Mouse (Mus musculus) liver, adult 2 months (tissue): ENCODE data around the gene Dusp27. TPM values are rescaled to one million over a fixed set of nuclear protein-coding genes. Genes with fewer than 3 reads are reported as not detected.

Experiments
- DNase-seq: peaks from one replicate; pipeline ENCODE4 v3.0.0-alpha.2; 2011; ENCODE audit warnings: low read depth, low spot score; ENCODE audit errors: extremely low read depth
- H3K27ac ChIP-seq: fragments of 200-500 bp; replicated peaks from 2 replicates; pipeline ENCODE4 v1.5.1; 2012; ENCODE audit warnings: low read depth, mild to moderate bottlenecking, control low read depth, inconsistent platforms, low read length; ENCODE audit not compliant: insufficient read depth
- H3K27me3 ChIP-seq: fragments of 200-500 bp; 2 replicates; pipeline ENCODE4 v1.6.1; 2012; ENCODE audit warnings: mild to moderate bottlenecking, moderate library complexity, low read length, inconsistent platforms; ENCODE audit not compliant: control insufficient read depth, insufficient read depth
- H3K36me3 ChIP-seq: fragments of 200-500 bp; 2 replicates; pipeline ENCODE4 v1.6.1; 2012; ENCODE audit warnings: low read length, inconsistent platforms; ENCODE audit not compliant: control insufficient read depth, insufficient read depth
- H3K4me1 ChIP-seq: fragments of 200-500 bp; 2 replicates; pipeline ENCODE4 v1.6.1; 2011; ENCODE audit warnings: low read length; ENCODE audit not compliant: control insufficient read depth, insufficient read depth
- H3K4me3 ChIP-seq: fragments of 200-500 bp; 2 replicates; pipeline ENCODE4 v1.5.1; 2011; ENCODE audit warnings: low read depth, mild to moderate bottlenecking, control low read depth, low read length, moderate library complexity; ENCODE audit not compliant: insufficient read depth
- H3K79me2 ChIP-seq: fragments of 200-500 bp; 2 replicates; pipeline ENCODE4 v1.6.1; 2012; ENCODE audit warnings: inconsistent platforms, mild to moderate bottlenecking, low read length, moderate library complexity; ENCODE audit not compliant: control insufficient read depth, insufficient read depth
- H3K9ac ChIP-seq: fragments of 200-500 bp; 2 replicates; pipeline ENCODE4 v1.6.1; 2012; ENCODE audit warnings: low read depth, mild to moderate bottlenecking, control low read depth, inconsistent platforms, low read length
- CTCF ChIP-seq: fragments of 200-500 bp; IDR thresholded peaks from 2 replicates; pipeline ENCODE4 v1.5.1; 2011; ENCODE audit warnings: low read depth, low read length, control low read depth
- POLR2A ChIP-seq: fragments of 200-500 bp; IDR thresholded peaks from 2 replicates; pipeline ENCODE4 v1.6.1; 2011; ENCODE audit warnings: low read length, control low read depth; ENCODE audit not compliant: insufficient read depth; ENCODE audit errors: extremely low read depth
- WGBS: fragments of 180-500 bp; shearing (Covaris S2); methylation state at CpG from one replicate; pipeline ENCODE4 v1.1.7; 2018; 5-methylcytosine and 5-hydroxymethylcytosine counted together
- polyA plus RNA-seq: library from polyadenylated mRNA; depleted of rRNA; stranded (reverse); fragments of >200 nt; gene quantifications from 2 replicates; pipeline ENCODE4 v1.2.3, GENCODE M21; 2012
- total RNA-seq: library from RNA; depleted of rRNA; stranded (reverse); fragments of >200 nt; gene quantifications from 2 replicates; pipeline ENCODE4 v1.2.3, GENCODE M21; 2014

The Dusp27 gene
- total and polyA plus RNA-seq, 2 experiments = not detected

DNA sequence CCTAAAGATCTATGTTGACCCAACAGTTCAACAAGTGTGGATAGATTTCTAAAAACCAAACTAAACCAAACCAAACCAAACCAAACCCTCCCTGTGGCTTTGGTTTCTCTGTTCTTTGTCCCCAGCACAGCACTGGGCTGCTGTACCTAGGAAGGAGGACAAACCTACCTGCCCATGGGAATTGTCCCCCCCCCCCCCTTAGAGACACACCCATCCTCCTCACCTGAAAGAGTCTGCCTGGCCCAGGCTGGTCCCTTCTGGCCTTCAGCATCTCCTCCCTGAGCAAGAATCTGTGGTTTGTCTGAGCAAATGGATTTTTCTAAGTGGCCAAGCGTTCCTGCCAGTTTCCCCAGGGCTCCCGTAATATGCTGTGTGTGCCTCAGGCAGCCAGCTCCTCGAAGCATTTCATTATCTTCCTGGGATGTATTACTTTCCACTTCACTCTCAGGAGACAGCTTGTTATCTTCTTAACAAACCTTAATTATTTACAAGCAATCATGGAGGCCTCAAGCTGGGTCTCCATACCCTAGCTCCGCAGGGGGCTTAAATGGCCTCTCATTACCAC, 12.0 kb upstream of the Dusp27 start:
- Histone ChIP-seq H3K9ac (no peak overlapping the region), H3K36me3 (no peaks in the 10 kb centered on the region), H3K27me3 (no peaks in the 10 kb centered on the region), H3K4me1 (no peaks in the 10 kb centered on the region; the same call in 1 of the 2 replicates), H3K27ac (no peak overlapping the region), H3K79me2 (no peaks in the 10 kb centered on the region), H3K4me3 (no peak overlapping the region)
- DNase-seq = no peak
- WGBS = 79% methylated on average over 4 of the region's 4 CpGs
- TF ChIP-seq CTCF (no peak), POLR2A (no peak)

DNA sequence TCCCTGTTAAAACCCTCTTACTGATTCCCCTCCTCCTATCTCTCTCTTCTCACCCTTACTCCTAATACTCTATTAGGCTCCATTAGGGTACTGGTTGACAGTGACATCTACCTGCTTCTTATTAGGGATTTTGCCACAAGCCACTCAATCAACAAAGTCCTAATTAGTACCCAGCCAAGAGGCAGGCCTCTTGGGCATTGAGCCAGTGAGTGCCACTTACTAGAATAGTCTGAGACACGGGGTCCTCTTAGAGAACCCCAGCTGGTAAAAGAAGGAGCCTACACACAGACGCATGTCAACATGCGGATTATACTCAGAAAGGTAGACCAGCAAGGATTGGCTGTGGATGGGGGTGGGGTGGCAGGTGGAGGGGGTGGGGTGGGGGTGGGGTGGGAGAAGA, 11.4 kb upstream of the Dusp27 start:
- no peak overlapping the region for H3K4me3 ChIP-seq
- H3K4me1 ChIP-seq = no peaks in the 10 kb centered on the region; the same call in 1 of the 2 replicates
- no peak for DNase-seq
- H3K36me3 ChIP-seq = no peaks in the 10 kb centered on the region
- H3K27me3 ChIP-seq = no peaks in the 10 kb centered on the region
- no peak for TF ChIP-seq CTCF
- TF ChIP-seq POLR2A = no peak
- no peak overlapping the region for H3K9ac ChIP-seq
- WGBS = 95% methylated on average over 3 of the region's 3 CpGs
- no peak overlapping the region for H3K27ac ChIP-seq
- H3K79me2 ChIP-seq = no peaks in the 10 kb centered on the region

DNA sequence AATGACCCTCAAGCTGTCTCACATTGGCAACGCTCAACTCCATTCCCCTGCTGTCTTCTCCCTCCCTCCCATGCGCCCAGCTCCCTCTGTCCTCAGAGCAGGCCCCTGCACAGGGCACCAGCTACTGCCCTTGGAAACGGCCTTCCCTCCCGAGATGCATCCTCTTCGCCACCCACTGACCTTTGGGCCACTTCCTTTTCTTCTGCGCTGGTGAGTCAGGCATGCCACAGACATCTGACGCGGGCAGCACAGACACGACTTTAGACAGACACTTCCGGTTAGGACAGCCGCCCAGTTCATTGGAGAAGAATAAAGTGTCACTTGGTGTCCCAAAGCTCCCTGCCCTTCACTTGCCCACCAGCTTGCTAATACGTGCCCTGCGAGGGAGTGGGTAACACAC, 10.4 kb upstream of the Dusp27 start:
- Histone ChIP-seq H3K4me1 (no peaks in the 10 kb centered on the region; the same call in 1 of the 2 replicates), H3K4me3 (no peak overlapping the region), H3K27me3 (no peaks in the 10 kb centered on the region), H3K9ac (no peak overlapping the region), H3K79me2 (no peaks in the 10 kb centered on the region), H3K27ac (no peak overlapping the region), H3K36me3 (no peaks in the 10 kb centered on the region)
- TF ChIP-seq POLR2A = no peak
- no peak for TF ChIP-seq CTCF
- WGBS = 64% methylated on average over 13 of the region's 13 CpGs
- no peak for DNase-seq

DNA sequence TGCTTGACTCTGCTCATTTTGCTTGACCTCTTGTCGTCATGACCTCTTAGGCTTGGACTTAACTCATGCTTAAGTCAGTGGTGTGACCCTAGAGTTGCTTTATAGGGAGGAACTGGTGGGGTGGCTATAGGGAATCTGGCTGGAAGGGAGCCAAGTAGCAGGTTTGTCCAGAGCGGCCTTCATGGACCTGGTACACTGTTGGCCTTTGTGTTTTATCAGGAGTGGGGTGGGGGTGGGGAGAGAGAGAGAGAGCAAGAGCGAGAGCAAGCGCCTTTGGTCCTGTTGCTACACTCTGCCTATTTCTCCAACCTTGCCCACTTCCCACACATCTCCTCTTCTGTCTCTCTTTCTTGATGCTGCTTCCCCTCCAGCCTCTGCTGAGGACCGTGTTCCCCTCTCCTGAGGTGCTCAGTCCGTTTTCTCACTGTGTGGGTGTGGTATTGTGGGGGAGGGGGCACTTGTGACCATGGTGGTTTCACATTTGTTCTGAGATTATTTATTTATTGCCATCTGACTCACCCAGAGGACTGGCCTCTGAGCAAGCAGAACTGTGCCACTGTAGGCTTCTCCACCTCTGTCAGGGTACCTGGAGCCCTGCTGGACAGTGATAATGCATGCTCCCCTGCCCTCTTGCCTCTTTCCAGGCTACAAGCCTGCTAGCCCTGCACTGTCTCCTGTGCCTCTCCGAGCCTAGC, 9.7 kb upstream of the Dusp27 start:
- Histone ChIP-seq H3K4me1 (no peaks in the 10 kb centered on the region; the same call in 1 of the 2 replicates), H3K36me3 (no peaks in the 10 kb centered on the region), H3K79me2 (no peaks in the 10 kb centered on the region), H3K9ac (no peak overlapping the region), H3K4me3 (no peak overlapping the region), H3K27ac (no peak overlapping the region), H3K27me3 (no peaks in the 10 kb centered on the region)
- WGBS = 65% methylated on average over 7 of the region's 7 CpGs
- TF ChIP-seq POLR2A (no peak), CTCF (no peak)
- no peak for DNase-seq

DNA sequence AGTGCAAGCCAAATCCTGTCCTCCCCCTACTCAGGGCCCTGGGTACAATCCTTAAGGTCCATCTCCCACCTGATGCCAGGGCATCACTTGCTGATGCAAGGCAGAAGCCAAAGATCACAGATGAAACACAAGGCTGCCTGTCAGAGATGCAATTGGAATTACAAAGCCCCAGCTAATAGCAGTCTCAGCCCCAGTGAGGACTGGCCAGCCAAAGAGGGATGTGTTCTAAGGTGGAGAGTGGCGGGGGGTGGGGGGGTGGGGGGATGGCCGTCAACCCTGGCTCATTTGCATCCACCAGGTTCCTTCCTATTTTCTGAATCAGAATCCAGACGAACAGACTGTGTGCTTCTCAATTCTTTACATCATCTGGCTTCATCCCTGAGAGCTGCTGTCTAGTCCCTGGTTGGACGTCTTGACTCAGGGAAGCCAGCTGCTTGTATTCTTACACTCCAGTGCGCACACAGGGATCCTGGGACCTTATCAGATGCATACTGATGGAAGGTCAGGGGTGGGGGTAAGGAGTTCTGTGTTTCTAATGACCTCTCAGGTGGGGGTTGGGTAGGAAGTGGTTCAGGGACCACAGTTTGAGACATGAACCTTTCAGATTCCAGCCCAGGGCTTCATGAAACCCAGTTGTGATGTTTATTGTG, 7.5 kb upstream of the Dusp27 start:
- Histone ChIP-seq H3K27me3 (no peaks in the 10 kb centered on the region), H3K4me3 (no peak overlapping the region), H3K9ac (no peak overlapping the region), H3K36me3 (no peaks in the 10 kb centered on the region), H3K4me1 (no peaks in the 10 kb centered on the region; the same call in 1 of the 2 replicates), H3K27ac (no peak overlapping the region), H3K79me2 (no peaks in the 10 kb centered on the region)
- DNase-seq = no peak
- TF ChIP-seq CTCF (no peak), POLR2A (no peak)
- 64% methylated on average over 5 of the region's 5 CpGs for WGBS

DNA sequence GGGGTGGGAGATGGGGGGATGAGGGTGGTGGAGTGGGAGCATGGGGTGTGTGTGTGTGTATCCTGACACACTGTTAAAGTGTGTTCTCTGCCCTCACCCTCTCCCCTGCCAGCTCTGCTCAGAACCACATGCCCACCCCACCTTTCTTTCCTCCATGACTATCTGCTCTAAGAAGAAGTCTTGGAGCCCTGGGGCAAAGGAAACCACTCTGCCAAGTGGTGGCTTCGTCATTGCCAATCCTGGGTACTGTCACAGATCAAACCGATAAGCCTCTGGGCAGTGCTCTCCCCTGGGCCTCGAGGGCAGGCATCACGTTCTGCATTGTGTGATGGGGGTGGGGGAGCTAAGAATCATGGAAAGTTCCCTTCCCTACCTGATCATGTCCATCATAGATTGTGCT, 4.6 kb upstream of the Dusp27 start:
- no peak overlapping the region for H3K4me3 ChIP-seq
- no peaks in the 10 kb centered on the region for H3K4me1 ChIP-seq
- 60% methylated on average over 4 of the region's 4 CpGs for WGBS

More for the DNA sequence above, 4.6 kb upstream of the Dusp27 start:
- no peak overlapping the region for H3K27ac ChIP-seq
- no peaks in the 10 kb centered on the region for H3K79me2 ChIP-seq
- no peak for TF ChIP-seq POLR2A
- TF ChIP-seq CTCF = no peak
- H3K27me3 ChIP-seq = no peaks in the 10 kb centered on the region
- DNase-seq = no peak
- H3K9ac ChIP-seq = no peak overlapping the region
- no peaks in the 10 kb centered on the region for H3K36me3 ChIP-seq
